Mouse (Mus musculus): ENCODE results near the gene Uri1. TPM values are rescaled to one million over a fixed set of nuclear protein-coding genes. Genes with fewer than 3 reads are reported as not detected.

Gene Uri1
- polyA plus RNA-seq, 1 experiment: 21.0 TPM

GRCm38 (mm10) chr7:37979729-37980128, 43.6 kb downstream of the Uri1 start:
- no peak overlapping the region for H3K27ac ChIP-seq (ENCODE audit: insufficient read depth, low read depth, low read length)
- H3K4me1 ChIP-seq (ENCODE audit: control insufficient read depth, insufficient read depth, low read length): no peaks in the 10 kb centered on the region
- no peak for TF ChIP-seq POLR2A (IDR thresholded peaks at IDR 0.05; ENCODE audit: borderline replicate concordance, low read depth, low read length)
- no peak for TF ChIP-seq CTCF (IDR thresholded peaks at IDR 0.05; ENCODE audit: low read depth, low read length)
- H3K4me3 ChIP-seq (ENCODE audit: insufficient read depth, low read length): no peak overlapping the region

GRCm38 (mm10) chr7:37978412-37978811, 44.9 kb downstream of the Uri1 start:
- Histone ChIP-seq H3K27ac (ENCODE audit: insufficient read depth, low read depth, low read length) (no peak overlapping the region), H3K4me3 (ENCODE audit: insufficient read depth, low read length) (no peak overlapping the region), H3K4me1 (ENCODE audit: control insufficient read depth, insufficient read depth, low read length) (no peaks in the 10 kb centered on the region)
- TF ChIP-seq CTCF (IDR thresholded peaks at IDR 0.05; ENCODE audit: low read depth, low read length): no peak
- TF ChIP-seq POLR2A (IDR thresholded peaks at IDR 0.05; ENCODE audit: borderline replicate concordance, low read depth, low read length): no peak

GRCm38 (mm10) chr7:37977676-37978075, 45.7 kb downstream of the Uri1 start:
- no peak overlapping the region for H3K4me3 ChIP-seq (ENCODE audit: insufficient read depth, low read length)
- no peak overlapping the region for H3K27ac ChIP-seq (ENCODE audit: insufficient read depth, low read depth, low read length)
- TF ChIP-seq CTCF (IDR thresholded peaks at IDR 0.05; ENCODE audit: low read depth, low read length): no peak
- TF ChIP-seq POLR2A (IDR thresholded peaks at IDR 0.05; ENCODE audit: borderline replicate concordance, low read depth, low read length): no peak

GRCm38 (mm10) chr7:37972999-37973555, 50.3 kb downstream of the Uri1 start:
- Histone ChIP-seq H3K4me1 (ENCODE audit: control insufficient read depth, insufficient read depth, low read length) (no peaks in the 10 kb centered on the region), H3K4me3 (ENCODE audit: insufficient read depth, low read length) (no peak overlapping the region), H3K27ac (ENCODE audit: insufficient read depth, low read depth, low read length) (no peak overlapping the region)
- TF ChIP-seq CTCF (IDR thresholded peaks at IDR 0.05; ENCODE audit: low read depth, low read length): no peak
- TF ChIP-seq POLR2A (IDR thresholded peaks at IDR 0.05; ENCODE audit: borderline replicate concordance, low read depth, low read length): no peak

More at GRCm38 (mm10) chr7:37977676-37978075, 45.7 kb downstream of the Uri1 start:
- no peaks in the 10 kb centered on the region for H3K4me1 ChIP-seq (ENCODE audit: control insufficient read depth, insufficient read depth, low read length)

GRCm38 (mm10) chr7:37972571-37972970, 50.8 kb downstream of the Uri1 start:
- H3K4me1 ChIP-seq (ENCODE audit: control insufficient read depth, insufficient read depth, low read length): no peaks in the 10 kb centered on the region
- H3K4me3 ChIP-seq (ENCODE audit: insufficient read depth, low read length): no peak overlapping the region
- TF ChIP-seq CTCF (IDR thresholded peaks at IDR 0.05; ENCODE audit: low read depth, low read length) (no peak), POLR2A (IDR thresholded peaks at IDR 0.05; ENCODE audit: borderline replicate concordance, low read depth, low read length) (no peak)
- no peak overlapping the region for H3K27ac ChIP-seq (ENCODE audit: insufficient read depth, low read depth, low read length)

- H3K4me1 ChIP-seq (ENCODE audit: control insufficient read depth, insufficient read depth, low read length): no peaks in the 10 kb centered on the region
- H3K27ac ChIP-seq (ENCODE audit: insufficient read depth, low read depth, low read length): no peak overlapping the region
- H3K4me3 ChIP-seq (ENCODE audit: insufficient read depth, low read length): no peak overlapping the region
- TF ChIP-seq POLR2A (IDR thresholded peaks at IDR 0.05; ENCODE audit: borderline replicate concordance, low read depth, low read length): no peak
- TF ChIP-seq CTCF (IDR thresholded peaks at IDR 0.05; ENCODE audit: low read depth, low read length): no peak
These were observed 61.0 kb downstream of the Uri1 start for GRCm38 (mm10) chr7:37962326-37962725.

GRCm38 (mm10) chr7:37961247-37961646, 62.1 kb downstream of the Uri1 start:
- H3K4me1 ChIP-seq (ENCODE audit: control insufficient read depth, insufficient read depth, low read length): no peaks in the 10 kb centered on the region
- H3K4me3 ChIP-seq (ENCODE audit: insufficient read depth, low read length): no peak overlapping the region
- TF ChIP-seq POLR2A (IDR thresholded peaks at IDR 0.05; ENCODE audit: borderline replicate concordance, low read depth, low read length) (no peak), CTCF (IDR thresholded peaks at IDR 0.05; ENCODE audit: low read depth, low read length) (no peak)
- H3K27ac ChIP-seq (ENCODE audit: insufficient read depth, low read depth, low read length): no peak overlapping the region

GRCm38 (mm10) chr7:37951841-37952240, 71.5 kb downstream of the Uri1 start:
- H3K4me3 ChIP-seq (ENCODE audit: insufficient read depth, low read length): no peak overlapping the region
- TF ChIP-seq POLR2A (IDR thresholded peaks at IDR 0.05; ENCODE audit: borderline replicate concordance, low read depth, low read length) (no peak), CTCF (IDR thresholded peaks at IDR 0.05; ENCODE audit: low read depth, low read length) (no peak)
- H3K27ac ChIP-seq (ENCODE audit: insufficient read depth, low read depth, low read length): no peak overlapping the region
- H3K4me1 ChIP-seq (ENCODE audit: control insufficient read depth, insufficient read depth, low read length): no peaks in the 10 kb centered on the region

GRCm38 (mm10) chr7:37936459-37936858, 86.9 kb downstream of the Uri1 start:
- H3K27ac ChIP-seq (ENCODE audit: insufficient read depth, low read depth, low read length): no peak overlapping the region
- peaks cover 6% of the 10 kb centered on the region for H3K4me1 ChIP-seq (ENCODE audit: control insufficient read depth, insufficient read depth, low read length)
- H3K4me3 ChIP-seq (ENCODE audit: insufficient read depth, low read length): no peak overlapping the region
- TF ChIP-seq POLR2A (IDR thresholded peaks at IDR 0.05; ENCODE audit: borderline replicate concordance, low read depth, low read length): no peak

- no peak for TF ChIP-seq CTCF (IDR thresholded peaks at IDR 0.05; ENCODE audit: low read depth, low read length)
- TF ChIP-seq POLR2A (IDR thresholded peaks at IDR 0.05; ENCODE audit: borderline replicate concordance, low read depth, low read length): no peak
These were observed 87.6 kb downstream of the Uri1 start for GRCm38 (mm10) chr7:37935786-37936185.

GRCm38 (mm10) chr7:37934770-37935182, 88.6 kb downstream of the Uri1 start:
- H3K4me3 ChIP-seq (ENCODE audit: insufficient read depth, low read length): no peak overlapping the region
- no peak for TF ChIP-seq CTCF (IDR thresholded peaks at IDR 0.05; ENCODE audit: low read depth, low read length)
- TF ChIP-seq POLR2A (IDR thresholded peaks at IDR 0.05; ENCODE audit: borderline replicate concordance, low read depth, low read length): no peak
- no peak overlapping the region for H3K27ac ChIP-seq (ENCODE audit: insufficient read depth, low read depth, low read length)
- H3K4me1 ChIP-seq (ENCODE audit: control insufficient read depth, insufficient read depth, low read length): peaks cover 6% of the 10 kb centered on the region

More at GRCm38 (mm10) chr7:37935786-37936185, 87.6 kb downstream of the Uri1 start:
- H3K4me3 ChIP-seq (ENCODE audit: insufficient read depth, low read length): no peak overlapping the region
- H3K27ac ChIP-seq (ENCODE audit: insufficient read depth, low read depth, low read length): no peak overlapping the region
- H3K4me1 ChIP-seq (ENCODE audit: control insufficient read depth, insufficient read depth, low read length): peaks cover 6% of the 10 kb centered on the region

Measured in bone marrow macrophage, adult 2 months (primary cell).